Mouse (Mus musculus): Measurements from ENCODE around the gene Mgat4e. TPM values are rescaled to one million over a fixed set of nuclear protein-coding genes. Genes with fewer than 3 reads are reported as not detected.

Mgat4e gene
- not detected in 2 replicates for polyA plus RNA-seq (2014; fragmentation: Nextera tagmentation; extraction: Ambion mirVana)

GRCm38 (mm10) chr1:134549632-134550132, at the start of gene Mgat4e:
Gene Mgat4e, minus strand, starts transcription at chr1:134549682.
- 43% methylated on average over 7 of the region's 7 CpGs for WGBS (ENCODE audit: insufficient replicate concordance)

GRCm38 (mm10) chr1:134597339-134598054, 48.0 kb upstream of the Mgat4e start:
- H3K27me3 ChIP-seq (ENCODE audit: control insufficient read depth, insufficient read depth, low read length): no peaks in the 10 kb centered on the region
- WGBS (ENCODE audit: insufficient replicate concordance): 78% methylated on average over 9 of the region's 9 CpGs
- no peak overlapping the region for H3K4me3 ChIP-seq (ENCODE audit: low read depth, low read length)
- no peaks in the 10 kb centered on the region for H3K4me1 ChIP-seq (ENCODE audit: control insufficient read depth, insufficient read depth, low read length)
- no peaks in the 10 kb centered on the region for H3K9me3 ChIP-seq (replicated peaks; ENCODE audit: control insufficient read depth, low read length)
- no peak overlapping the region for H3K4me2 ChIP-seq
- no peak overlapping the region for H3K27ac ChIP-seq (ENCODE audit: low read depth, low read length)
- H3K9ac ChIP-seq (ENCODE audit: low read depth, low read length): no peak overlapping the region
- peaks cover 31% of the 10 kb centered on the region for H3K36me3 ChIP-seq (ENCODE audit: control insufficient read depth, insufficient read depth, low read length)
- no peak for ATAC-seq (replicated peaks; ENCODE audit: insufficient number of reproducible peaks, low FRiP score, low TSS enrichment)

More at GRCm38 (mm10) chr1:134549632-134550132, at the start of gene Mgat4e:
- no peak within 1 kb of the TSS for H3K9ac ChIP-seq (ENCODE audit: low read depth, low read length)
- H3K4me1 ChIP-seq (ENCODE audit: control insufficient read depth, insufficient read depth, low read length): no peaks in the 10 kb centered on the region
- no peak within 1 kb of the TSS for H3K4me2 ChIP-seq
- H3K27ac ChIP-seq (ENCODE audit: low read depth, low read length): no peak within 1 kb of the TSS
- H3K36me3 ChIP-seq (ENCODE audit: control insufficient read depth, insufficient read depth, low read length): no peaks in the 10 kb centered on the region
- H3K27me3 ChIP-seq (ENCODE audit: control insufficient read depth, insufficient read depth, low read length): no peaks in the 10 kb centered on the region
- ATAC-seq (replicated peaks; ENCODE audit: insufficient number of reproducible peaks, low FRiP score, low TSS enrichment): no peak
- H3K9me3 ChIP-seq (replicated peaks; ENCODE audit: control insufficient read depth, low read length): no peaks in the 10 kb centered on the region
- H3K4me3 ChIP-seq (ENCODE audit: low read depth, low read length): no peak within 1 kb of the TSS

- H3K4me1 ChIP-seq (ENCODE audit: control insufficient read depth, insufficient read depth, low read length): no peaks in the 10 kb centered on the region
- no peak overlapping the region for H3K27ac ChIP-seq (ENCODE audit: low read depth, low read length)
- H3K9me3 ChIP-seq (replicated peaks; ENCODE audit: control insufficient read depth, low read length): no peaks in the 10 kb centered on the region
- WGBS (ENCODE audit: insufficient replicate concordance): 89% methylated on average over 2 of the region's 2 CpGs
- no peak for ATAC-seq (replicated peaks; ENCODE audit: insufficient number of reproducible peaks, low FRiP score, low TSS enrichment)
- no peak overlapping the region for H3K9ac ChIP-seq (ENCODE audit: low read depth, low read length)
- H3K4me3 ChIP-seq (ENCODE audit: low read depth, low read length): no peak overlapping the region
- no peaks in the 10 kb centered on the region for H3K27me3 ChIP-seq (ENCODE audit: control insufficient read depth, insufficient read depth, low read length)
- no peak overlapping the region for H3K4me2 ChIP-seq
- H3K36me3 ChIP-seq (ENCODE audit: control insufficient read depth, insufficient read depth, low read length): peaks cover 26% of the 10 kb centered on the region
Measured at GRCm38 (mm10) chr1:134591773-134592172, 42.3 kb upstream of the Mgat4e start.

DNA sequence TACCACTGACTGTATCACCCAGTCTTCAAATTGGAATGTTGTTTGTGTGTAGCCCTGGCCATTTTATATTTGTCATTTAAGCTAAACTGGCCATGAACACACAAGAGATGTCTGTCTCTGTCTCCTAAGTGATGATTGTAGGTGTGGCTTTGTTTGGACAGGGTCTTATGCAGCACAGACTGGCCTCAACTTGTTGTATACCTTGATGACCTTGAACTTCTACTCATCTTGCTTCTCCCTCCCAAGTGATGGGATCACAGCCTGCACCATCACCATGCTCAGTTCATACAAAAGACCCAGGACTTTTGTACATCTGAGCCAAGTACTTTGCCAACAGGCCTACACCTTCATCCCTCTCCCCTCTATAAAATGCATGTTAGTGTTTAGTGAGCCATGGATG, 40.2 kb upstream of the Mgat4e start:
- H3K4me2 ChIP-seq: no peak overlapping the region
- H3K36me3 ChIP-seq (ENCODE audit: control insufficient read depth, insufficient read depth, low read length): peaks cover 23% of the 10 kb centered on the region
- no peak overlapping the region for H3K27ac ChIP-seq (ENCODE audit: low read depth, low read length)
- no peaks in the 10 kb centered on the region for H3K4me1 ChIP-seq (ENCODE audit: control insufficient read depth, insufficient read depth, low read length)
- no peak for ATAC-seq (replicated peaks; ENCODE audit: insufficient number of reproducible peaks, low FRiP score, low TSS enrichment)
- H3K27me3 ChIP-seq (ENCODE audit: control insufficient read depth, insufficient read depth, low read length): no peaks in the 10 kb centered on the region
- no peaks in the 10 kb centered on the region for H3K9me3 ChIP-seq (replicated peaks; ENCODE audit: control insufficient read depth, low read length)
- no peak overlapping the region for H3K4me3 ChIP-seq (ENCODE audit: low read depth, low read length)
- H3K9ac ChIP-seq (ENCODE audit: low read depth, low read length): no peak overlapping the region

- no peak overlapping the region for H3K4me3 ChIP-seq (ENCODE audit: low read depth, low read length)
- H3K4me2 ChIP-seq: no peak overlapping the region
- no peak for ATAC-seq (replicated peaks; ENCODE audit: insufficient number of reproducible peaks, low FRiP score, low TSS enrichment)
- H3K4me1 ChIP-seq (ENCODE audit: control insufficient read depth, insufficient read depth, low read length): no peaks in the 10 kb centered on the region
- H3K27ac ChIP-seq (ENCODE audit: low read depth, low read length): no peak overlapping the region
- H3K9ac ChIP-seq (ENCODE audit: low read depth, low read length): no peak overlapping the region
- 71% methylated on average over 3 of the region's 3 CpGs for WGBS (ENCODE audit: insufficient replicate concordance)
- H3K9me3 ChIP-seq (replicated peaks; ENCODE audit: control insufficient read depth, low read length): no peaks in the 10 kb centered on the region
- H3K36me3 ChIP-seq (ENCODE audit: control insufficient read depth, insufficient read depth, low read length): peaks cover 4% of the 10 kb centered on the region; the same call in 1 of the 2 replicates
- H3K27me3 ChIP-seq (ENCODE audit: control insufficient read depth, insufficient read depth, low read length): no peaks in the 10 kb centered on the region
Measured at GRCm38 (mm10) chr1:134583560-134583959, 34.1 kb upstream of the Mgat4e start.

DNA sequence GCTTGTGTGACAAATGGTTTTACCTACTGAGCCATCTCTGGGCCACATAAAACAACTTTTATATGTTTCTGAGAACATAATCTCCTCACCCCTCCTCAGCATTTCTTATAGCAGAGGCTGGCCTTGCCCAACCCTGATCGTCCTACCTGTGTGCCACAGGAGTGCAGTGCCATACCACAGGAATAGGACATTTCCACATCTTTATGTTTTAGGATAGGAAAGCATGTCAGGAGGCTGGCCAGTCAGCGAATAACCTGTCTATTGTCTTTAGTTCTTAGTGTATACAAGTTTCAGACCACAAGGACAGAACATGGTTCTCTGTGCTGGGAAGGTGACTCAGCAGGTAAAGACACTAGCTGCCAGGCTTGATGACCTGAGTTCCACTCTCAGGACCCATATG, 31.3 kb upstream of the Mgat4e start:
- ATAC-seq (replicated peaks; ENCODE audit: insufficient number of reproducible peaks, low FRiP score, low TSS enrichment): no peak
- 88% methylated on average over 2 of the region's 2 CpGs for WGBS (ENCODE audit: insufficient replicate concordance)
- no peak overlapping the region for H3K4me3 ChIP-seq (ENCODE audit: low read depth, low read length)
- H3K9ac ChIP-seq (ENCODE audit: low read depth, low read length): no peak overlapping the region
- H3K36me3 ChIP-seq (ENCODE audit: control insufficient read depth, insufficient read depth, low read length): no peaks in the 10 kb centered on the region
- no peak overlapping the region for H3K4me2 ChIP-seq
- no peaks in the 10 kb centered on the region for H3K9me3 ChIP-seq (replicated peaks; ENCODE audit: control insufficient read depth, low read length)
- H3K27ac ChIP-seq (ENCODE audit: low read depth, low read length): no peak overlapping the region
- no peaks in the 10 kb centered on the region for H3K4me1 ChIP-seq (ENCODE audit: control insufficient read depth, insufficient read depth, low read length)
- no peaks in the 10 kb centered on the region for H3K27me3 ChIP-seq (ENCODE audit: control insufficient read depth, insufficient read depth, low read length)

GRCm38 (mm10) chr1:134577384-134578120, 28.1 kb upstream of the Mgat4e start:
- Histone ChIP-seq H3K4me1 (ENCODE audit: control insufficient read depth, insufficient read depth, low read length) (no peaks in the 10 kb centered on the region), H3K9ac (ENCODE audit: low read depth, low read length) (no peak overlapping the region), H3K27me3 (ENCODE audit: control insufficient read depth, insufficient read depth, low read length) (no peaks in the 10 kb centered on the region), H3K9me3 (replicated peaks; ENCODE audit: control insufficient read depth, low read length) (no peaks in the 10 kb centered on the region), H3K27ac (ENCODE audit: low read depth, low read length) (no peak overlapping the region), H3K36me3 (ENCODE audit: control insufficient read depth, insufficient read depth, low read length) (no peaks in the 10 kb centered on the region), H3K4me2 (no peak overlapping the region), H3K4me3 (ENCODE audit: low read depth, low read length) (no peak overlapping the region)
- ATAC-seq (replicated peaks; ENCODE audit: insufficient number of reproducible peaks, low FRiP score, low TSS enrichment): no peak
- WGBS (ENCODE audit: insufficient replicate concordance): 79% methylated on average over 6 of the region's 6 CpGs

DNA sequence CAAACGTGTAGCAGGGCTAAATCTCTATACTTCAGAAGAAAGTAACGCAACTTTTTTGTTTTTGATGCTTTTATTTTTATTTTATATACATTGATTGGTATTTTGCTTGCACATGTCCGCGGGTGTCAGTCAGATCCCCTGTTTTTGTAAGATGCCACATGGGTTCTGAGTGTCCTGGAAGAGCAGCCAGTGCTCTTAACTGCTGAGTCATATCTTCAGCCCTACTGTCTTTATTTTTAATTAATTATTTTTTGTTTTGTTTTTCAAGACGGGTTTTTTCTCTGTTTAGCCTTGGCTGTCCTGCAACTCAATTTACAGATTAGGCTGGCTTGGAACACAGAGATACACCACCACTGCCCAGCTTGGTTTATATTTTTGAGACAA, 24.4 kb upstream of the Mgat4e start:
- no peak overlapping the region for H3K27ac ChIP-seq (ENCODE audit: low read depth, low read length)
- H3K9ac ChIP-seq (ENCODE audit: low read depth, low read length): no peak overlapping the region
- no peaks in the 10 kb centered on the region for H3K4me1 ChIP-seq (ENCODE audit: control insufficient read depth, insufficient read depth, low read length)
- H3K9me3 ChIP-seq (replicated peaks; ENCODE audit: control insufficient read depth, low read length): no peaks in the 10 kb centered on the region
- H3K36me3 ChIP-seq (ENCODE audit: control insufficient read depth, insufficient read depth, low read length): no peaks in the 10 kb centered on the region
- ATAC-seq (replicated peaks; ENCODE audit: insufficient number of reproducible peaks, low FRiP score, low TSS enrichment): no peak
- H3K4me2 ChIP-seq: no peak overlapping the region
- no peak overlapping the region for H3K4me3 ChIP-seq (ENCODE audit: low read depth, low read length)
- no peaks in the 10 kb centered on the region for H3K27me3 ChIP-seq (ENCODE audit: control insufficient read depth, insufficient read depth, low read length)
- 74% methylated on average over 5 of the region's 5 CpGs for WGBS (ENCODE audit: insufficient replicate concordance)
